Mouse (Mus musculus) forebrain, postnatal 0 days (tissue): ENCODE data around the gene Evi2b. TPM values are rescaled to one million over a fixed set of nuclear protein-coding genes. Genes with fewer than 3 reads are reported as not detected.
A peak's percentile ranks its signal among the peaks of the same experiment; 100 is the strongest.

Experiments used
- ATAC-seq: fragments of 200-750 bp; cut with Nextera tagmentation; 2 replicates; pipeline ENCODE4 v1.8.0; 2017; ENCODE audit warnings: mild to moderate bottlenecking, moderate library complexity
- DNase-seq: peaks from one replicate; pipeline ENCODE4 v3.0.0-alpha.2; 2015
- H3K27ac ChIP-seq: fragments of 300-500 bp; sonication (generic); 2 replicates; pipeline ENCODE4 v1.5.1; 2014; ENCODE audit warnings: low read depth, mild to moderate bottlenecking, antibody characterized with exemption, low read length, moderate library complexity, mixed read lengths
- H3K27me3 ChIP-seq: fragments of 300-500 bp; sonication (generic); 2 replicates; pipeline ENCODE4 v1.6.1; 2014; ENCODE audit warnings: mild to moderate bottlenecking, low read length, mixed read lengths; ENCODE audit not compliant: insufficient read depth
- H3K36me3 ChIP-seq: fragments of 300-500 bp; sonication (generic); 2 replicates; pipeline ENCODE4 v1.6.1; 2014; ENCODE audit warnings: mild to moderate bottlenecking, moderate library complexity; ENCODE audit not compliant: insufficient read depth
- H3K4me1 ChIP-seq: fragments of 300-500 bp; sonication (generic); 2 replicates; pipeline ENCODE4 v1.6.1; 2014; ENCODE audit warnings: antibody characterized with exemption; ENCODE audit not compliant: insufficient read depth
- H3K4me2 ChIP-seq: fragments of 300-500 bp; sonication (generic); 2 replicates; pipeline ENCODE4 v1.6.1; 2014; ENCODE audit warnings: low read depth, mild to moderate bottlenecking, moderate library complexity
- H3K4me3 ChIP-seq: fragments of 300-500 bp; sonication (generic); 2 replicates; pipeline ENCODE4 v1.5.1; 2014; ENCODE audit warnings: low read depth, low read length, mixed read lengths
- H3K9ac ChIP-seq: fragments of 300-500 bp; sonication (generic); 2 replicates; pipeline ENCODE4 v1.6.1; 2014; ENCODE audit warnings: mild to moderate bottlenecking
- H3K9me3 ChIP-seq: fragments of 300-500 bp; sonication (generic); 2 replicates; pipeline ENCODE4 v1.6.1; 2016; ENCODE audit warnings: low read length
- CTCF ChIP-seq: sonication (generic); IDR thresholded peaks from 2 replicates; pipeline ENCODE4 v1.5.1; 2016; ENCODE audit warnings: antibody characterized with exemption, control low read depth, low read depth
- WGBS: fragments of 180-500 bp; shearing (Covaris S2); extraction: QIAGEN DNeasy Blood & Tissue Kit; methylation state at CpG from one replicate; pipeline ENCODE4 v1.1.7; 2014; 5-methylcytosine and 5-hydroxymethylcytosine counted together
- polyA plus RNA-seq: library from polyadenylated mRNA; unstranded; fragments of >200 nt; fragmentation: Nextera tagmentation; extraction: Ambion mirVana; gene quantifications from 2 replicates; pipeline ENCODE4 v1.2.1, GENCODE M21; 2015
- total RNA-seq: library from RNA; depleted of rRNA; stranded (reverse); fragments of >200 nt; gene quantifications from 2 replicates; pipeline ENCODE4 v1.2.3, GENCODE M21; 2014; rRNA removed

The Evi2b gene
- total RNA-seq (0.23 and 0.24 TPM in 2 replicates), polyA plus RNA-seq (0.38 and 0.40 TPM in 2 replicates)

DNA sequence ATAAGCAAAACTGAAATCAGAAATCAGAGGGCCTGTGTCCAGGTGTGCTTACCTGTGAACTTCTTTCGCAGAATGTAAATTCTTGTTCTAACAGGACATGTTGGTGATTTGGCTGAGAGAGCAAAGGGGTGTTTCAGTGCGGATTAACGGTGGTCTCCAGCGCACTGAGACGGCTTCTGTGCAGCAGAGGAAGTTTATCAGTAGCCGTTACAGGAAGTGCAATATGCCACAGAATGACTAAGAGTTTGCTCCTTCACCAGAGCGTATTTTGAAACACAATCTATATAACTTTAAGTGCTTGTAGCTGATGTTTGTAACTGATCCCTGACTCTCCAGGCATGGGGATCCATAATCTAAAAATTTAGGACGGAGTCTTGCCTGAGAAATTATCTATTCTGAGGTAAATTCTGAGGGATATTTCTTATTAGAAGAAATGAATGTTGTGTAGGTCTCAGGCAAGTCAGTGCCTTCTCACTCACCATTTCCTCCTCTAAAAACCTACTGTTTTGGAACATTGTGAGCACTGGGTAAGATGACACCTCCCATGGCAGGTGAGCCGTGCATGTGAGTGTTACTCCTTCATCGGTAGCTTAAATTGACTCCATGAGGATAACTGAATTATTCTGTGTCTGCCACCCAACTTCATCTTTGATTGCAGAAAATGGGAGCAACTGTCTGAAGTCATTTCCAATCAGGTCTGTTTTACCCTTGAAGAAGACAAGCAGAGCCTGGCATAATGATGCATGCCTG is at the start of gene Evi2b:
Gene Evi2b (minus strand): TSS at position 203 of the 750 bp plus-strand sequence.
- Histone ChIP-seq H3K9ac (no peak within 1 kb of the TSS), H3K9me3 (no peaks in the 10 kb centered on the region), H3K27ac (no peak within 1 kb of the TSS), H3K27me3 (no peaks in the 10 kb centered on the region), H3K4me1 (no peaks in the 10 kb centered on the region), H3K4me3 (no peak within 1 kb of the TSS), H3K4me2 (no peak within 1 kb of the TSS), H3K36me3 (no peaks in the 10 kb centered on the region)
- no peak for DNase-seq
- WGBS = 89% methylated on average over 10 of the region's 10 CpGs
- TF ChIP-seq CTCF = no peak
- ATAC-seq = no peak

DNA sequence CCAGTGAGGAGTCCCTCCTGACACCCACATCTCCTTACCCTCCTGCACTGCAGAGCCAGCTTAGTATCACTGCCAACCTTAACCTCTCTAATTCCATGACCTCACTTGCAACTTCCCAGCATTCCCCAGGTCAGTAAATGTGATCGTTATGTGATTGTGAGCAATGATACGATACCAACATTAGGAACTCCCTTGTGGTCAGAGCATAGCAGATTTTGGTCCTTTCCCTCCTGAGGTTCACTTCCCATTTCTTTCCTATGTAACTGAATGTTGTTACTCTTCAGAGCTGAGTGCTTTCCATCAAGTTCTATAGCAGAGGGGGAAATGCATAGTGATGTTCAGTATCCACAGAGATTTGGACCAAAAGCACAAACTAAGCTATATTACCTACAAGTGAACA is 46.8 kb upstream of the Evi2b start:
- Histone ChIP-seq H3K27me3 (no peaks in the 10 kb centered on the region), H3K27ac (no peak overlapping the region), H3K9me3 (no peaks in the 10 kb centered on the region), H3K36me3 (peaks cover 59% of the 10 kb centered on the region), H3K4me2 (no peak overlapping the region), H3K4me1 (no peaks in the 10 kb centered on the region), H3K4me3 (no peak overlapping the region), H3K9ac (no peak overlapping the region)
- DNase-seq (no peak), ATAC-seq (no peak)
- TF ChIP-seq CTCF = no peak
- WGBS = 92% methylated on average over 2 of the region's 2 CpGs

DNA sequence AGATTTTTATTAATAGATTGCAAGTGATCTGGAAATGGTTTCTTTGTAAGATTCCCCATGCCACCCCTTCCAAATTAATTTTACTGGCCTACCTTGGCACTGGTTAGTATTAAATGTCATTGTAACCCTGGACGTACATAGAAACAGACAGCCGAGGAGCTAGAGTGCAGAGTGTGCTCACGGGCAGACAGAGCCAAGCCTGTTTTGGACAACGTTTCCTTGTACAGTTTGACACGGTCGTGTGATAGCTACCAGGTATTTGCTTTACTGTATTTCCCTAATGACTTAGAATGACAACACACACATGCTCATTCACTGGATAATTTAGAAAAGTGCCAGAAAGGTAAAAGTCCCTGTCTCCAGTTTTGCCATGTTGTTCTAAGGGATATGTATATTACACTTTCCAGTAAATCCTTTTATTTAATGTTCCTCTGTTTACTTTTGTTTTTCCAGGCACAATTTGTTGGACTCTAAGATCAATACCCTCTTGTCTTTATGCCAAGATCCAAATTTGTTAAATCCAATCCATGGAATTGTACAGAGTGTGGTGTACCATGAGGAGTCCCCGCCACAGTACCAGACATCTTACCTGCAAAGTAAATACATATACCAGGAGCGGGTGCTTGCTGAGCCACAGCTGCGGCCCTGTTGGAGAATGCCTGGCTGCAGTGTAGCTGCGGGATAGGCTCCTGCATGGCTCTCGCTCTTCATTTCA is 44.8 kb upstream of the Evi2b start:
- Histone ChIP-seq H3K27me3 (no peaks in the 10 kb centered on the region), H3K9ac (no peak overlapping the region), H3K4me3 (no peak overlapping the region), H3K27ac (no peak overlapping the region), H3K36me3 (peaks cover 52% of the 10 kb centered on the region), H3K4me2 (no peak overlapping the region), H3K9me3 (no peaks in the 10 kb centered on the region), H3K4me1 (no peaks in the 10 kb centered on the region)
- no peak for ATAC-seq
- TF ChIP-seq CTCF = no peak
- 92% methylated on average over 11 of the region's 11 CpGs for WGBS
- no peak for DNase-seq

GRCm38 (mm10) chr11:79566947-79567346 is 43.4 kb upstream of the Evi2b start:
- TF ChIP-seq CTCF = 0 out of 2 replicates have a peak, but pooled peaks have one; percentile 12
- no peak for DNase-seq
- no peak overlapping the region for H3K4me3 ChIP-seq
- peaks cover 56% of the 10 kb centered on the region for H3K36me3 ChIP-seq
- no peak overlapping the region for H3K4me2 ChIP-seq
- H3K9me3 ChIP-seq = no peaks in the 10 kb centered on the region
- H3K9ac ChIP-seq = no peak overlapping the region
- no peaks in the 10 kb centered on the region for H3K27me3 ChIP-seq
- H3K27ac ChIP-seq = no peak overlapping the region
- 48% methylated on average over 1 of the region's 1 CpGs for WGBS
- no peak for ATAC-seq
- no peaks in the 10 kb centered on the region for H3K4me1 ChIP-seq

DNA sequence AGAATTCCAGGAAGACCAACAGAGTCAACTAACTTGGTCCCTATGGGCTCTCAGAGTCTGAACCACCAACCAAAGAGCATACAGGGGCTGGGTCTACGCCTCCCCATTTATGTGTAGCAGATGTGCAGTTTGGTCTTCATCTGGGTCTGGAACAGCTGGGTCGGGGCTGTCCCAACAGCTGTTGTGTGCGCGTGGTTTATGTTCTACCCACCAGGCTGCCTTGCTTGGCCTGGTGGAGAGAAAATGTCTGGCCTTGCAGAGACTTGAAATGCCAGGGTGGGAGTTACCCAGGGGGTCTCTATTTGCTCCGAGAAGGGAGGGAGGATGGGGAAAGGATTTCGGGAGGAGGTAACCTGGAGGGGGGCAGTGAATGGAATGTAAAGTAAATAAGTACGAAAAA is 39.9 kb upstream of the Evi2b start:
- Histone ChIP-seq H3K4me2 (no peak overlapping the region), H3K36me3 (peaks cover 50% of the 10 kb centered on the region), H3K27me3 (no peaks in the 10 kb centered on the region), H3K4me3 (no peak overlapping the region), H3K4me1 (no peaks in the 10 kb centered on the region), H3K27ac (no peak overlapping the region), H3K9ac (no peak overlapping the region), H3K9me3 (no peaks in the 10 kb centered on the region)
- TF ChIP-seq CTCF = no peak
- 93% methylated on average over 7 of the region's 7 CpGs for WGBS
- DNase-seq = no peak
- ATAC-seq = no peak

DNA sequence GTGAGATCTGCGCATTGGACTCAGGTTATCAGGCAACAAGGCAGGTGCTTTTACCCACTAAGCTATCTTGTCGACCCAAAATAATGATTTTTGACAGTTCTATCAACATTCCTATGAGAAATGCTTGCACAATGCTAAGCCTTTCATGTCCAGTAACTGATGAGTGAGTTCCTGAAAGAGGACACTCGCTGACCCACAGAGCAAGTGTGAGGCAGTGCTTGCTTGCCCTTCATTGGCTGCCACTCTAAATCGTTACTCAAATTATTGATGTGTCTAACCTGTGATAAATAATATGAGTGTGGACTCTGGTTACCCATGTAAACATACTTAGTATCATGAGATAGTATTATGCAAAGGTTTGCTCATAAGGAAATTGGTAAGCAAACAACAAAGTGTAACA is 37.0 kb upstream of the Evi2b start:
- no peak overlapping the region for H3K4me2 ChIP-seq
- no peak overlapping the region for H3K27ac ChIP-seq
- H3K27me3 ChIP-seq = no peaks in the 10 kb centered on the region
- 97% methylated on average over 4 of the region's 4 CpGs for WGBS
- no peaks in the 10 kb centered on the region for H3K9me3 ChIP-seq
- no peaks in the 10 kb centered on the region for H3K4me1 ChIP-seq
- H3K36me3 ChIP-seq = peaks cover 55% of the 10 kb centered on the region
- DNase-seq (no peak), ATAC-seq (no peak)
- no peak overlapping the region for H3K4me3 ChIP-seq
- no peak overlapping the region for H3K9ac ChIP-seq
- no peak for TF ChIP-seq CTCF

DNA sequence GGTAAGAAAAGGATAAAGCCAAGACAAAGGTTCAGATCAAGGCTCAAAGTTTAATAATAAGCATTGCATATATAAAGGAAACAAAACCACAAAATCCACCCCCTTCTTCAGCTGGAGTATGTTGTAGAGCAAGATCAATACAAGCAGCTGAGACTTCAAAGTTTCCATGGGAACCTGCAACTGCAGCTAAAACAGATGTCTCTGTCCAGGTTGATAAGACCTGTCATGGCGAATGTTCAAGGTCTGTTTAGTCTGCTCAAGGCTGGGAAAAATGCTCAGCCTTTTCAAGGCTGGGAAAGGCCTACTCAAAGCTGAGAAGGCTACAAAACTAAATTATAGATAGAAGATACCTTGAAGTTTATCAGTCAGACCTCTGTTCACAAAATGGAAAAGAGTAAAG is 29.1 kb upstream of the Evi2b start:
- Histone ChIP-seq H3K36me3 (peaks cover 70% of the 10 kb centered on the region), H3K4me2 (no peak overlapping the region), H3K4me1 (no peaks in the 10 kb centered on the region), H3K27ac (no peak overlapping the region), H3K4me3 (no peak overlapping the region), H3K9ac (no peak overlapping the region), H3K9me3 (no peaks in the 10 kb centered on the region), H3K27me3 (no peaks in the 10 kb centered on the region)
- WGBS = 89% methylated on average over 1 of the region's 1 CpGs
- no peak for ATAC-seq
- TF ChIP-seq CTCF = no peak
- DNase-seq = no peak
